Mouse (Mus musculus): Measurements from ENCODE around the gene Pcdh9.

Pcdh9 gene

DNA sequence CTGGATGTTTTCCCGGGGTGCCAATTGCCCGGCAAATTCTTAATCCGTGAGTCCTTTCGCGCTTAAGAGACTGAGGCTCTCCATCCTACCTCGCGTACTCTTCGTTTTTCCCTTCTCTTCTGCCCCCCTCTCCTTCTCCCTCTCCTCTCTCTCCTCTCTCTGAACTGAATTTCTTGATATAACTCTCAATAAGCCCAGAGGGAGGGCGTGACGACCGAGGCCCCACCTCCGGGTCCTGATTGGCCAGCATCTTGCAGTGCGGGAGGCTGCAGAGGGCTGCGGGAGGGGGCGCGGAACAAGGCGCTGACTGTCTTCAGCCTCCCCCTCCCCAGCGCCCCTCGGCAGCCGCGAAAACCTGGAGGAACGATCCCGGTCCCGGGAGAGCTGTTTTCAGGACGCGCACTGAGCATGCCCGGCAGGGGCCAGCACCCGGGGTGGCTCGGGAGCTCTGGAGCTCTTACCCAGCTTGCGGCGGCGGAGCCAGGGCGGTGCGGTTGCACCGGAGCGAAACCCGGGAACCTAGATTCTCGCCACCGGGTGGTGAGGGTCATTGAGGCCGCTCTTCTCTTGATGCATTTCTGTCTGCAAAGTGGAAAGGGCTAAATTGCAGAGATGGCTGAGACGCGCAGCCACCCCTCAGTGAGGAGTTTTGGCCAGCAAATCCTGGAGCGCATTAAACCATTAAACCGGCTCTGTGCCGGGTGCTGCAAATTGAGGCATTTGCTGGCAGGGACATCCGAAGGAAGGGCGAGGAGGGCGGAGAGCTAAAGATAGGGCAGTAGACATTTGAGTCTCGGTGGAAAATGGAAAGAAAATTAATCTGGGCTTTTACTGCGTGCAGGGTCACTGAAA is at the start of gene Pcdh9:
Pcdh9 (minus strand) TSS at position 161 of the 852 bp plus-strand sequence.
- peak; percentile 74 for DNase-seq (ENCODE audit: low spot score)

DNA sequence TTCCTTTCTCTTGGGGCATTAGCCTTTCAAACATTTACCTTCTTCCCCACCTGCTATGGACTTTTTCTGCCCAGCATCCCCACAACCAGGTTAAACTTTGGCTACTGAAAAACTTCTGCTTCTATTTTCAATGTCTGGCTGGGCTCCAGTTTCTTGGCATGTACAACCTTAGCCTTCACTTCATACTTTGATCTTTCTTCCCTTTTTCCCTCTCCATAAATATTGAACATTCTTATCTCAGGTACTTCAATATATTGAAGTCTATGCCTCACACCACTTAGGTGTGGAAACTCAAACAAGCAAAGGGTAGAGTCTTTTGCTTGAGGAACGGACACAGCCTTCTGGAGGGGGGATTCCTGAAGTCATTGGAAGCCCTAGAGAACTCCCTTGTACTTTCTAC is 16.4 kb upstream of the Pcdh9 start:
- no peak for DNase-seq (ENCODE audit: low spot score)

DNA sequence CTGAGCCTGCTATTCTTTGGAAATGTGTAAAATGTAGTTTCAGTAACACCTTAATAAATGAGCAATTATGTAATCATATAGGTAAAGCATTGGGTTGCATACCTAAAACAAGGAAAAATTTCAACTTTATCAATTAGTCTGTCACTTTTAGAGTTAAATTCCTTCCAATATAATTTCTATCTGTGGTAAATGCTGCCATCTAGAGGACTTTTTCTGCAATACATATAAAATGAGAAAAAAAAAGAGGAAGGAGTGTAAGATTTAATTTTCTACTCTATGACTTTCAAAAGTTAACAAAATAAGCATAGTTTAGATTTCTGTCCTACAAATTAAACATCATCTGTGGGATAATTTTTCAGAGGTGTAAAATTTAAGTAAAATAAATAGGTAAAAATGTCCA is 8.1 kb upstream of the Pcdh9 start:
- DNase-seq (ENCODE audit: low spot score), result no peak

DNA sequence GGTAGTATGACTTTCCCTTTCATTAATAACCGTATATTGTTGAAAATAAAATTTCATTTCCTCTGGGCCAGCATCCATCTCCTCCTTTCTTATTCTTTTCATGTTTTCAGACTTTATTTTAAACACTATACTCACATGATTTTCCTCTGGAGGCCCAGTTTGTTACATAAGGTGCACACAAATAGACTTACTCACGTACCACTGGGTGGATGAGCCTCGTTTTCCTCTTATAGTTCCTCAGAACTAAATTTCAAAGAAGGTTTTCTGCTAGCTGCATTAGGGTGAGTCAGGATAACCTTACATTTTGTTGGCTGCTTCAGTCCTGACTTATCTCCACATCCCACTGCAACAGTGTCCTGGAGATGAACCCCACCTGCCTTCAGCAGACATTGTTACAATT is 4.7 kb upstream of the Pcdh9 start:
- no peak for DNase-seq (ENCODE audit: low spot score)

DNA sequence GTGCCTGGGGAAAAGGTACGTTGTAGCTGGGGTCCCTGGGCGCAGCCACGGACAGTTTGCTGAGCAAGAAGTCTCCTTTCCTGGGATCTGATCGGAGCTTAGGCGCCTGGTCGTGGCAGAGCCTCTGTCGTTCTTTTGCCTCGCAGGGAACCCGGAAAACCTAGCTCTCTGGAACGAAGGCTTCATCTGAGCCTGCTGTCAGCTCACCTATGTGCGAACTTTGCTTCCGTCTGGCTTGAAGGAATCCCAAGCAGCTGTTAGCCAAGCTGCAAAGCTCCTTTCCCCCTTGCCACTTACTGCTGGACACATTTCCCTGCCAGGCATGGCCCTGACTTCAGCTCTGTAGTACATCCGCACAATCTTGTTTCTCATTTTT is 880 bp upstream of the Pcdh9 start:
- no peak for DNase-seq (ENCODE audit: low spot score)

DNA sequence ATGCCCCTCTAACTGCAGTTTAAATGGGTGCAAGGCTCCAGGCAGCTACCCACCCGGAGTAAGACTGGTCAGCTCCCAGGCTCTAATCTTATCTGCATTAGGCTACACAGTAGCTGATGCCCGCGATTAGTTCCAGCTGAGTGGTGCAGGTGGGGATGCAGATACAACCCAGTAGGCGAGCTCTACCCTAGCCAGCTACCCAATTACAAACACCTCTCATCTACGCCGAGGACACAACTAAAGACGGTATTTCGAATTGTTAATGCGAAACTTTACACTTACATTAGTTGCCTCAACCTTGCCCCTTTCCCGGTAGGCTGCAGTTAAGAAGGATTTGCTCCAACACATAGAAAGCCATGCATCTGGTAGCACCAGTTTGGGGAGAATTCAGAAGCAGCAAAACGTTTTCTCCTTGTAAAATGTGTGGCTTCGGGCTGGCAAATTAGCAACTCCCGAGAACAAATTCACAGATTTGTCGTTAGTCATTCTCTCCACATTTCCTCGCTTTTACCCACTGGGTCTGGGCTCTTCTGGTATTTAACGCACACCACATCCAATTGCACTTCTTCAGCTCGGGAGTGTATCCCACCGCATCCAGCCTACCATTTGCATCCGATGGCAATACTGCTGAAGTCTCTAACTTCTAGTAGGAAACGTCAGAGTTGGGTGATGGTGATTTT is 500 bp downstream of the Pcdh9 start:
- no peak for DNase-seq (ENCODE audit: low spot score)

DNA sequence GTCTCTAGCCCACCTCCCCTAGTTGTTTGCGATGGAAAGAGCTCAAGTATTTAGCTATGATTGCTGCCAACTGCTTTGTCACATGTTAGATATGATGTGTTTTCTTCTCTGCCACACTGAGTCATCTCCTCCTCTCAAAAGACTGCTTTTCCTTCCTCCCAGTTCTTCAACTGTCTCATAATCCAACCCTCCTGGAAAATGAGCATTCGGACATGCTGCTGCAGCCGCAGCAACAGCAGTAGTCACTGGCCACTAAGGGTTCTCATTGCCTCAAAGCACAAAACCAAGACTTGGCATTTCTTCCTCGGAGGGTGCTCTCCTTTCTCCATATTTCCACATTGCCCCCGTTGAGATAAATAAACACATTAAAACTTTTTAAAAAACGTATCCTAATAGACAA is 1.2 kb downstream of the Pcdh9 start:
- DNase-seq (ENCODE audit: low spot score), result no peak

DNA sequence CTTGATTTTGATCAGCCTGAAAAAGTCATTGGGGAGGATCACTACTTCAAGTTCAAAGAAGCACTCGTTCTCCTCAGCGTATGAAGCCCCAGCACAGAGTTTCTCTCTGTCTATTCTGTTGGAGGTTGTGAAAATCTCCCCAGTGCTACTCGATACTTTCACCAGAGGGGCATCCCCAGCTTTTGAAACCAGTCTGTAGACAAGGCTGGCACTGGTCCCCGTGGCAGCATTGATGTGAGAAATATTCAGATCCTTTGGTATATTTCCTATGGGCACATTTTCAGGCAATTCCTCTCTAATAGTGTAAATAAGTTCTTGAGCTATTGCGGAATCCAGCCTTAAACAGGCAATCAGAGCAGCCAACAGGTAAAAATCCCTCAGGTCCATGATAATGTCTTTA is 2.1 kb downstream of the Pcdh9 start:
- no peak for DNase-seq (ENCODE audit: low spot score)

DNA sequence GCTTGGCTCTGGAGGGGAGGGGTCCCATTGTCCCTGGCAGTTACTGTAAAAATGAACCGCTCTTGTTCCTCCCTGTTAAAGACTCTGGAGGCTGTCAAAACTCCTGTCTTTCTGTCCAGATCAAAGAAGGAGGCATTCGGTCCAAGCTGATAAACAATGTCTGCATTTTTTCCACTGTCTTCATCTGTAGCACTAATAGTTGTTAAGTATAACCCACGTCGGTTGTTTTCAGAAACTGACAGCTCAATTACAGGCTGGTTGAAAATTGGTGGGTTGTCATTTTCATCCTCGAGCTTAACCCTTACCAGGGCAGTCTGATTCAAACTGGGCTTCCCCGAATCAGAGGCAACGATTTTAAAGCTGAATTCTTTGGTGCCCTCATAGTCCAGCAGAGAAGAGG is 3.4 kb downstream of the Pcdh9 start:
- DNase-seq (ENCODE audit: low spot score), result no peak

DNA sequence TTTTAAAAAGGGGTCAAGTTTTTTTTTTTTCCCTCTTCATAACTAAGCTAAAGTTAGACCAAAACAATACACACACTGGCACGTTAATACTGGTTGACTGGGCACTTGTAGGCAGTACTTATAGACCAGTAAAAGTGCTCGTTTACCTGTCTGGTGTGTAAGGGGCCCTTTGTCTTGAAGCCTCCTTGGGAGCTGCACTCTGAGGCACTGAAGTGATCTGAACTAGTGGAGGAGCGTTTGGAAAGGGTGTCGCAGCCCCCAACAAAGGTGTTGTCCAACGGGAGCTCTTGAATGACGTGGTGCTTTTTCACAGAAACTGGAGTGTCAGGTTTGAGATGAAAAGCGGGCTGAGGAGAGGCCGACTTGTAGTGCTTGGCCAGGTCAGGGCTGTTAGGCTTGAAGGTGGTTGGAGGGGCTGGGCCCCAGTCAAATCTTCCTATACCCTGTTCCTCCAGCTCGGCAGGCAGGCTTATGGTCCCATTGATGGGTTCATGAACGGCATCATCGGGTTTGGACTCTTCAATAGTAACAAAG is 4.9 kb downstream of the Pcdh9 start:
- no peak for DNase-seq (ENCODE audit: low spot score)

DNA sequence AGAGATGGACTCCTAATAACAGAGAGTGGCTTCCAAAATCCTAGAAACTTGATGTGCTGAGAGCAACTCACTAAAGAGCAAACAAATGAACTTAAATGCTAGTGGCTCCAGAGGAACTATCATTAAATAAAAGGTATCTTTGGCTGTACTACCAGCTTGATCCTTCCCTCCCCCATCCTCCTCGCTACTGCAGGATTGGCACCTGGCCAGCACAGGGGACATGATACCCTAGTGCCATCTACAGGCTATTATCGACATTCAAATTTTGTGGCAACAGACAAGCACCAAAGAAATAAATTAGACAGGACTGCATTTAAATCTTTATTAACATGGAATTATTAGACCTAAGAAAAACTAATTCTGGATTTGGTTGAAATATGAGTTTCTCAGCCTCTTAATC is 6.0 kb downstream of the Pcdh9 start:
- peak; percentile 36 for DNase-seq (ENCODE audit: low spot score)

DNA sequence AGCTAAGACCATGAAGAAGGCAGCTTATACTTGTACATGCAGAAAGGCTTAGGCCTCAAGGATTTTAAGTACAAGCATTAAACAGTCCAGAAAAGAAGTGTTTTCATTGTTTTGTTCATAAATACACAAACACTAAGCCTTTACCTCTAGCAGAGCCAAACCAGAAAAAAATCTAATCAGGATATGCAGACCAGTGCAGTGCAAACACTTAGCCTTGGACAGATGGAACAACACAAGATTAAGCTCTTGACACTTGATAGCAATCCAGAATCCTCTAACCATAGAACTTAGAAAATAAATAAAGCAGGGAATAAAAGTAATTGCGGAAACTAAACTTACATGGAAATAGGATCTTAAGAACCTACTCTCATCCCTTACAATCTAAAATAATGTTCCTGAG is 10.4 kb downstream of the Pcdh9 start:
- no peak for DNase-seq (ENCODE audit: low spot score)

DNA sequence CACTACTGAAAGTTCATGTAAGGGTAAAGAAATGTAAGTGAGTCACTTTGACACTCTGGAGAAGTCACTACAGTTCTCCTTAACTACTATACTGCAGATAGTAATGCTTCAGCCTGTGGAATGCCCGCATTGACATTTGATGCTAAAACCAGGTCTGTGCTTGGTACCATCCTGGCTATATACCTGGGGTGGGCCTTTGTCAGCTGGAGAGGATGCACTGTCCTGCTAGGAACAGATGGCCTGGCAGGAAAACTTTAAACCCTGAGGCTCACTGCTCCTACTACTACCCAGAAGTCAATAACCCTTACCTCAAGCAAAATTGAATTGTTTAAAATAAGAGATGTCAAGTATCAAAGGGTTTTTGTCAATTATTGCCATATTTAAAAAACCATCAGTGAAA is 14.5 kb downstream of the Pcdh9 start:
- no peak for DNase-seq (ENCODE audit: low spot score)

DNA sequence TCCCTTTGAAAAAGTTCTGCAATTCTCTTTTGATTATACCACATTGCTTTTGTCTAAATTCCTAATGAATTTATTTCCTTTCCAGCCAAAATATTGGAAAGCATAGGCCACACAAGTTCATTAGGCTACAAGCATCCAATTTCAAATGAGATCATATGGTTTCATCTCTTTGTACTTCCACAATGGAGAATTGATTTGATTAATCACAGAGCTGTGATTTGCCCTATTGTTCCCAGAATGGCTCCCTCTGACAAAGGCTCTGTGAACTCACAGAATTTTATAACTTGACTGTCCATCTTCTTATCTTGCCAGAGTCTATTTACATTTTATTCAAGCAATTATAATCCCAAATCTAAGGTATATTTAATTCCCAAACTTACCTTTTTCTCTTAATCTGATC is 22.3 kb downstream of the Pcdh9 start:
- no peak for DNase-seq (ENCODE audit: low spot score)

DNA sequence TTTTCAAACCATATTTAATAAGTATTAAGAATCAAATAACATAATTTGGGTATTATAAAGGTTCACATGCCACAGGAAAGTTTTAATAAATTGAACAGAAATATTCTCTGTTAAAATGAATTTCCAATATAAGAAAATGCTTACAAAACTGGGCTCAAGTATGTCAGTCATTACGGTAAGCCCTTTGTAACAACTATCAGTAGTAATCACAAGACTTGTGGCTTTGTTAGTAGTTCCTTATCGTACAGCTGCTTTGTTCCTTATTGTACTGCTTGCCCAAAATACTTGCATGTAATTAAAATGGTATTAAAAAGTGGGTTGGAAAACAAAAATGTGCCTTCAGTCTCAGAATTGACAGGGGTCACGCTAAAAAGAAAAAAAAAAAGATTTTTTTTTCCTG is 32.4 kb downstream of the Pcdh9 start:
- no peak for DNase-seq (ENCODE audit: low spot score)

DNA sequence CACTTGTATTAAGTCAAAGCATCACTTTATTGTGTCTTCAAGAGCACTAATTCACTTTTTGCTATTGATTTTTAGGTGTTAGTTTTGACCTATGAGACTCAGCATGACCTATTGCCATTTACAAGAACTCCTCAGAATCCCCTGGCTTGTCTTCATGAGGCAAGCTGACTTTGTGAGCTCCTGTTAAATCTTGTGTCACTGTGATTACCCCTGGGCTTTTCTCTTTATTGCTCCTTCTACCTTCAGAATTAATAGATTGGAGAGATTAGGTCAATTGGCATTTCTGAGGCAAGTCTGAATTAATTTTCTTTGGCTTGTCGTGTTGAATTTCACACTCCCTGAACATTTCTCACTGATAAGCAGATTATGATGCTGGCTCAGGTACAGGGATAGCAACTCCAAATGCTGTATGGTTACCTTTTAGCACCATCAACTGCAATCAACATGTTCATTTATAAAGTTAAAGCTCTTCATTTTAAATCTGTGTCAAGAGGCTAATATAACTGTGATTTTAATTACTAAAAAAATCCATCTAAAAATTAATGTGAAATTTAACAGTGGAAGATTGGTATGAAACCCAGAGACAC is 44.3 kb downstream of the Pcdh9 start:
- no peak for DNase-seq (ENCODE audit: low spot score)

DNA sequence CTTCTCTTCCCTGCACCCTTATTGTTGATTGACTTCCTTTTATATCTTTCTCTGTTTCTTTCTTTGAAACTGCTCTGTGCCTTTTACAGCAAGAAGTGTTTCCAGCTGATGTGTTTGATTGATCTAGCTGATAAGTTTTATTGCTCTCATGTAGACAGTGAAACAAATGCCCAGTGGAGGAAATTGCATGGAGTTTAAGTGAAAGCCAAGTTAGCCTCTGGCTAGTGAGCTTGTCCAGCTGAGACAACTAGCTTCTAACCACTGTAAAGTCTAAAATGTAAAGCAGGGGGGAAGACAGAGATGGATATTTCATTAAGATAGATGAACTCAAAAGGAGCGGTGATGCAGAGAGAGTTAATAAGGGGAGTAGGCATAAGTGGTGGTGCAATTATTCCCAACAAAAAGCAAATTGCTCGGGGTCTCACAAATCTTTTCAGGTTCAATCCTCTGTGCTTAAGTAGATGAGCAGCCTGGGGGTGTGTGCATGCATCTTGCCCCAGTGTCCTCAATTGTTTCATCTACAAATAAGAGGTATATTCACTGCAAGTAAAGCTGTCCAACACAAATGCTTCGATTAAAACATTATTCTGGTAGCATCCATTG is 47.7 kb downstream of the Pcdh9 start:
- DNase-seq (ENCODE audit: low spot score), result no peak

DNA sequence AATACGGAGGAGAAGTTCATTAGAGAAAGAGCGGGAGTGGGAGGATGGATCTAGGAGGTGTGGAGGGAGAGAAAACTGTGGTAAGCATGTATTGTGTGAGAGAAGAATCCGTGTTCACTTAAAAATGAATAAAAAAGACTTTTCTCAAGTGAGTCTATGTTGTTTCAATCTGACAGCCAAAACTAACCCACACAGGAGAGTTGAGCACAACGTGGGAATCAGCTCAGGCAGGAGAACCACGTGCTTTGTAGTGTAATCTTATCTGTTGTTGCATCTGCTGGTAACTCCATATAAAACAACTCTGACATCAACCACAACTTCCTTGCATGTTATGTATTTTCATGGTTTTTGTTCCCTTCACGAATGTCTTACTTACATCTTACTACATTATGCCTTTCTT is 58.0 kb downstream of the Pcdh9 start:
- DNase-seq (ENCODE audit: low spot score), result no peak

DNA sequence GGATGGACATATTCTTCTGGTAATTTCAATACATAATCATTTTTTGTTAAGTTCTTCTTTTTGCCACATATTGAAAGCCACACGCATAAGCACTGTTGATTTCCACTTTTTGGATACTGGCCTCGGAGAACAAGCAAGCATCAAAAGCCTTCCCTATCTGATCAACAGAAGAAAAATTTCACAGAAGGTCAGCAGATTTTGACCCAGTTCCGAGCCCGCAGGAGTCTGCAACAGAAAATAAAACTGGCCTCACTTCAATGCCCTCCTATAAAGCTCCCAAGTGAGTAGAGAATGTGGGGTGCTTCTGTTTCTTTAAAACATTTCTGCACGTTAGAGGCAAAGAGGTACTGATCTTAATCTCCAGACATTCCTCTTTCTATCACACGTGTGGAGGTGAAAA is 63.3 kb downstream of the Pcdh9 start:
- DNase-seq (ENCODE audit: low spot score), result no peak

DNA sequence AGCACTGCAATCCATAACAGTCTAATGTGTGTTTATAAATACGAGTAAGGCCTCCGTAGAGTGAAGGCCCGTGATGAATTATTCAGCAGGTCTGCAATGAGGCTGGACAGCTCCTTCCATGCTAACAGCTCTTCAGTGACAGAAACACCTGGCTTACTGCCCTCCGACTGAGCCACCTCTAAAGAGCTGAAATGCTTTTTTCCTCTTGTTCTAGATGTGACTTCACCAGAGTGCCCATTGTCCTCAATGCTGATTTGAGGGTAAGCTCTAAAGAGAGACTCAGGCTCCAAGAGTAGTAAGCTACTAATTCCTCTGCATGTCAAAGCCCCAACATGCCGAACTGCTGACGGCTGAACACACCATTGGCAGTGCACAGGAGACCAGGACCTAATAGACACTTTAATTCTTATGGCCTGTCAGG is 64.4 kb downstream of the Pcdh9 start:
- no peak for DNase-seq (ENCODE audit: low spot score)

DNA sequence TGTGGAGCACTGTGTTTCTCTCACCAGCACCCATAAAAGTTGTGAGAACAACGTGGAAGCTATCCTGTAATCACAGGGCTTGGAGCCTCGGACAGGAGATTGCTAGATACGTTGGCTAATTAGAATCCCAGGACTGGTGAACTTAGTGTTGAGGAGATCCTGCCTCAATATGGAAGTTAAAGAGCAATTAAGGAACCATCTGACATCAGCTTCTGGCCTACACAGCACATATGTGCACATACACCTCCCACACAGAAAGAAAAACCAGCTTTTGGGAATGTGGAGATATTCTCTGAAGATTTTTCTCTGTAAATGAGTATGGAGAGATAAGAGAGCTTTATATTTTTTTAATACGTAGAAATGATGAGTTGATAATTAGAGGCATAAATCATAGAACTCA is 71.6 kb downstream of the Pcdh9 start:
- no peak for DNase-seq (ENCODE audit: low spot score)

DNA sequence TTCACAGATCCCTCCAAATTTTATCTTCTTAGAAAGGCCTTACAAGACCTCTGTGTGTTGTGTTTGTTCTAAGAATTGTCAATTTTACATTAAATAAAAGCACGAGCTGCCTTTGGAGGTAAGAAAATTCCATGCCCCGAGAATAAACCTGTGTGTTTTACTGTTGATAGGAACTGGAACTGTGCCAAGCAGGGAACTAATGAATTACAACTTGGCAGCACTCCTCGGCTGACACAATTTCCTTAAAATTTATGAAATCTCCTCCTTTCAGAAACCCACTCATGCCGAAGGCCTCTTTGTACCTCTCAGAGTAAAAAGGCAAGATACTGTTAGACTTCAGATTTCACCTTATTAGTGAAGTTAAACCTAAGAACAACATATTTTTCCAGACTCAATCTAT is 72.9 kb downstream of the Pcdh9 start:
- no peak for DNase-seq (ENCODE audit: low spot score)

DNA sequence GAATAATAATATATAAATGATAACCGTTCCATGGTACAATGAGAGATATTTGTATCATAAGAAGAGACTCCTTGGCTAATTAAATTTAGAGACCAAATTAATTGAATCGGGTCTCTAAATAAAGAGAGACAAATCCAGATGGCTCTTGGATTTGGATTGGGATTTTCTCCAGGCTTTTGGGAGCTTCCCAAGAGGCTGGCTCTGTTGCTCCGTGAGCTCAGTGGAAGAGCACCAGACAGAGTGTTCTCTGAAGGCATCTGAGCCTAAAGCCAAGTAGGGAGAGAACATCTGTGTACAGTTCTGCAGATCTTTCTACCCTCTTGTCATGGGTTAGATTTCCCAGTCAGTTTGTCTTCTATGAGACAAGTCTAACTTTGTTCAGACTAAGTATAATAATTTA is 95.9 kb downstream of the Pcdh9 start:
- DNase-seq (ENCODE audit: low spot score), result no peak

All from ovary, postnatal 10 days (tissue).